Mouse (Mus musculus): ENCODE measurements around the gene Mest. TPM values are rescaled to one million over a fixed set of nuclear protein-coding genes. Genes with fewer than 3 reads are reported as not detected.

Mest gene
- total RNA-seq, 4 experiments from 2014 or later, result 3.2 to 9.2 (median 7.6) TPM

DNA sequence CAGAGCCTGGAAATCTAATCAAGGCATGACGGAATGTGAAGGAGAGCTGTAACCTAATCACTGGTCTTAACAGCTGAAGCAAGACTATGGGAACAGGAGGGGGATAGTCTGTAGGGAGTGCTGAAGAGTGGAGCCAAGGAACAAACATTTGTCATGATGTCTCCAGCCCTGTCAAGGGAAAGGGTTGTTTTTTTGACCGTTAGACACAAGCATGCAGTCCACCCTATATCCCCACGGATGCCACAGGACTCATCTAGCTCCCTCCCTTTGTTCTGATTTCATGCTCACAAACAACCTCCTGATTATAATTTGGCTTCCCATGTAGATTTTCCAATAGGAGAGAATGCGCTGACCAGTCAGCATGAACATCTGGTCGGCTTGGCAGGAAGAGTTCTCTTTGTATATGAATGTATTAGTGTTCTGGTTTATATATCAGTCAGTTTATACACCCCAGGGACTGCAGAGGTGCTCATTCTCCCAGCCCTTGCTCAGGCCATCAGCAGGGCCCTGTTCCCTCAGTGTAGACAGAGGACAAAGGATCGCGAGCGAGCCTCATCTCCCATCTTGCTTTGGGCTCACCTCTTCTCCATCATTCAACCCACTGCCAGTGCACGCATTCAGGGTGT, 19.3 kb upstream of the Mest start:
- DNase-seq (ENCODE audit: low spot score), result no peak

DNA sequence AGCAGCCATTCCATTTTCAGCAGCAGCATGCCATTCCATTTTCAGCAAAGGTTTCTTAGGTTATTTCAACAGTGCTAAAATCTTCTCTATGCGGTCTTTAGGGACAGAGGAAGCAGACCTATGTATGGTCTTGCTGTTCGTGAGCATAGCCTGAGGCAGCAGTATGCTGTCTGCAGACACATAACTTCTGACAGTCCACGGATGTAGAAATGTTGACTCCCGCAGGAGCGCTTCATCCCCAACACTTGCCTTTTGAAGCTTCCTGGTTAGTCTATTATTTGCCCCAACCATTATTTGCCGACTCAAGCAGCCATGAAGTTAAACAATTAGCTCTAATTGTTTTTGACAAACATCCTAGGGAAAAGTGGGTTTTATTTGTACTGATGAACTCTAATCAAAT, 14.2 kb upstream of the Mest start:
- DNase-seq (ENCODE audit: low spot score), result no peak

DNA sequence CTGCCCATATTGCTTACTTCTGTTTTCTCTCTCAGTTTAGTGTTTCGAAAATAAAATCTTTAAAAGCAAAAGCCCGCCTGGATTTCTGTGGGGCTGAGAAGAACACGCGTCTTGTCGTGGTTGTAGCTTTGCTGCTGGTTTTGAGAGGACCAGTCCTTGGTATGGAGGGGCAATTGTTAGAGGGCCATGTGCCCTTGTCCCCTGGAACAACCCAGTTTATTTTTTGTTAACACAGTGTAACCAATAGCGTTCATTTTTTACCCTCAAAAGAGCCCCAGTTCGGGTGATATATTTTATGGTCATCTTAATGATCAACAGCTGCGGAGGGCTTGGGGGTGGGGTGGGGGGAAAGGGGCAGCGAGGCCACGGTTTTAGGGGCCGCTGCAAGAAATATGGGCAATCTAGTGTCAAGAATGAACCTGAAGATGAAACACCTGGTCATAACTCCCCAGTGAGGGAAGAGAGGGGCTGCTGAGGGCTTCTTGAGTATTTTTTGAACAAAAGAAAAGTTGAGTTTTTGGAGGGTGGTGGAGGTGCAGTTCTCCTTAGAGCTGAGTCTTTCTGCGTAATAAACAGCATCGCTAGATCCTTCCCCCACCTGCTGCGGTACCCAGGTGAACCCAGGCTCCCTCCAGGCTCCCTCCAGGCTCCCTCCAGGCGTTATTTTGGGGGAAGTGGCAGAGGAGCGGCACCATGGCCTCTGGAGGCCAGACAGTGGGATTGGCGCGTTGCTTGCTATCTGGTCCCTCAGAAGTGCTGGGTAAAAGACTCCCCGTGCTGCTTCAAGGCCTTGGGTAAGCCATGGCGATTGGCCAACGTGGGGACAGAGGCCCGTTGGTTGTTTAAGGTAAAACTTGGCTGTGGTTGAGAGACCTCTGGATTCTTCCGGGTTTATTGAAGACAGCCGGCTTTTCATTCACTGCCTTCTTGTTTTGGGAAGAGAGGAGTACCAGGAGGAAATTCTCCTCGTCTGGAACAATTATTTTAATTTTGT, 12.7 kb upstream of the Mest start:
- no peak for DNase-seq (ENCODE audit: low spot score)

DNA sequence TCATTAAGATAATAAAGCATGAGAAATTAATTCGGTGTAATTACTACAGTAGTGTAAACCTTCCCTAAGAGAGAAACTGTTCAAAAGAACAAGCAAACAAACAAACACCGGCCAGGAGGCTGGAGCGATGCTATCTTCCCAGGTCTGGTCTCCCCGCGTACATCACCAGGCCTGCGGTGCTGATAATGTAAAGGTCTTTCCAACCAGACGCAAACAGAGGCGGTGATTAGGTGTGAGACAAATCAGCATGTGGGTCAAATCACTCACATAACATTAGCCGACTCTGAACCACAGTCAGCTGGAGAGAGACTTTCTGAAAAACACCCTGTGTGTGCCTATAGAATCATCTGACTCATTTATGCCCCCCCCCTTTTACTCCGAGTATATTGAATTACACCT, 12.0 kb upstream of the Mest start:
- no peak for DNase-seq (ENCODE audit: low spot score)

DNA sequence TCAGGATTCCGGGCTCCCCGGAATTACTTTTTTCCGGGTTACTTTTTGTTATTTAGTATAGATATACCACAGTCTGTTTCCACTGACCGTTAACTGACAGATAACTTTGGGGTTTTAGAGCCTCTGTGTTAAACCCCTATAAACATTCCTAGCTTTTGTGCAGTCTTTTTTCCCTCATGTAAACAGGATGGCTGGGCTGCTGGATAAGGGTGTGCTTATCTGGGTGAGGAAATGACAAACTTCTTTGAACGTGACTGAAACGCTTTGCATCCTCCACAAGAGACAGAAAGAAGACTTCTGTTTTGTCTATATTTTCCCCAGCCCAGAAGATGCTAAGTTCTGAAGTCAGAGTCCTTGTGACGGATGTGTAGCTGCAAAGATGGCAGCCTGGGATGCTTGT, 10.9 kb upstream of the Mest start:
- DNase-seq (ENCODE audit: low spot score), result no peak

DNA sequence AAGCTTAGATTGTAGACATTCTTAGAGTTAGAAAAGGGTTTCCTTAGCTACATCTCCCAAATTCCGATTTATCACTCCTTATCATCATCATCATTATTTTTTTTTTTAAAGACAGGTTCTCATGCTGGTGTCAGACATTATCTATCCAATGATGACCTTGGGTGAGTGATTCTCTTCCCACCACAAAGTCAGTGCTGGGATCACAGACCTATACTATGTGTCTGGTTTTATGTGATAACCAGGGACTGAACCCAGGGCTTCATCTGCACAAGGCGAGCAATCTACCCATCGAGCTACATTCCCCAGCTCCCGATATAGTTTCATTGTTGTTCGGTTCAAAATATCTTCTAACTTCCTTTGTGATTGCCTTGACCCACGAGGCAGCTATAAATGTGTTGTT, 9.9 kb upstream of the Mest start:
- DNase-seq (ENCODE audit: low spot score), result no peak

DNA sequence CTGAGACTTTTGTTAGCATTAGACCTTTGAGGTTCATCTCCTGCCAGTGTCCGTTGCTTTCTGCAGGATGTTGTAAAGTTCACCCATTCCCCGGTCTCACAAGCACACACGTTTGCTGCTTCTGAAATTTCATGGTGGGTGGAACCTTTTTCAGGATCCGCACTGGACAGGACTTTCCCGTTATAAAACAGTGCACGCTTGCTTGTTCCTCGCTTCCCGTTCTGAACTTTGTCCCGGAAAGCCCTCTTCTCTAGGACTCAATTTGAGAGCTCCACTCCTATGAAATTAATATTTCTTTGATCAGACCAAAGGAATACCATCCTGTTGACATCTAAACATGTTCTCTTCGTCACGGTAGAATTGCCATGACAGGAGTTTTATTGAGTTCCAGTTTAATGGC, 9.5 kb upstream of the Mest start:
- DNase-seq (ENCODE audit: low spot score), result no peak

DNA sequence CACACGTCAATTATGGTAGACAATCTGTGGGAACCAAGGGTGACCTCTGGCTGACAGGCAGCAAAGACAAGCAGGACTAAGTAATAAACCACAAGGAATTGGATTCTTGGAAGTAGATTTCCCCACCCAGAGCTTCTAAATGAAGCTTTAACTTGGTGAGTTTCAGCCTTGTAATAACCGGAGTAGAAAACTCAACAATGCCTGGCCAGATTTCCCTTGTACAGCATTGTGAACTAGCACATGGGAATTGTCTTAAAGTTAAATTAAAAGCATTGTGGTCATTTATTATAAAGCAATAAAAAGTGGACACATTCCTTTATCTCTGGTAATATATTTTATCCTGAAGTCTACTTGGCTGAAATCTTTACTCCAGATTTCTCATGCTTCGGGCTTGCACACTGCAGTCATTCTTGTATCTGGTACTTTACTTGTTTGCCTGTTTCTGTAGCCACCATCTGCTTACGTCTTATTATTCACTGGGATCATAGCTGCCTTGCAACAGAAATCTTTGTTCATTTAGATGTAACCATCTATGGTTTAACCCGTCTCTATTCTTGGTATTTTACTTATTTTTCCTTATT, 8.4 kb upstream of the Mest start:
- no peak for DNase-seq (ENCODE audit: low spot score)

DNA sequence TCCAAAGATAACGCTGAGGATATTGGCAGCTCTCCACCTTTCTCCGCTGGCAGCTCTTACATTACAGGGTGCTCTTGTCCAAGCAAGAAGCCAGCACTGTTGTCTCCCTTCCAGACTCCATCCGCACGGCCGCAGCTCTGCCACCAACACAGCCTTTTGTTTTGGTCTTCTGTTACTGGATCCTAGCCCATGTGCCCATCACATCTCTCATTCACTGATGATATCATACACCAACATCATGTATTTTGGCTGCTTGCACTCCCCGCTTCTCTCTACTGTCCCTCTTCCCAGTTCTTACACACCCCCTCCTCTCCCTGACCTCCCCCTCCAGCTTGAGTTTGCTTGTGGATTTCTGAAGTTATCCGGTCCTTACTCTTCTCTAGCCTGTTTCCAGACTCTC, 6.6 kb upstream of the Mest start:
- no peak for DNase-seq (ENCODE audit: low spot score)

DNA sequence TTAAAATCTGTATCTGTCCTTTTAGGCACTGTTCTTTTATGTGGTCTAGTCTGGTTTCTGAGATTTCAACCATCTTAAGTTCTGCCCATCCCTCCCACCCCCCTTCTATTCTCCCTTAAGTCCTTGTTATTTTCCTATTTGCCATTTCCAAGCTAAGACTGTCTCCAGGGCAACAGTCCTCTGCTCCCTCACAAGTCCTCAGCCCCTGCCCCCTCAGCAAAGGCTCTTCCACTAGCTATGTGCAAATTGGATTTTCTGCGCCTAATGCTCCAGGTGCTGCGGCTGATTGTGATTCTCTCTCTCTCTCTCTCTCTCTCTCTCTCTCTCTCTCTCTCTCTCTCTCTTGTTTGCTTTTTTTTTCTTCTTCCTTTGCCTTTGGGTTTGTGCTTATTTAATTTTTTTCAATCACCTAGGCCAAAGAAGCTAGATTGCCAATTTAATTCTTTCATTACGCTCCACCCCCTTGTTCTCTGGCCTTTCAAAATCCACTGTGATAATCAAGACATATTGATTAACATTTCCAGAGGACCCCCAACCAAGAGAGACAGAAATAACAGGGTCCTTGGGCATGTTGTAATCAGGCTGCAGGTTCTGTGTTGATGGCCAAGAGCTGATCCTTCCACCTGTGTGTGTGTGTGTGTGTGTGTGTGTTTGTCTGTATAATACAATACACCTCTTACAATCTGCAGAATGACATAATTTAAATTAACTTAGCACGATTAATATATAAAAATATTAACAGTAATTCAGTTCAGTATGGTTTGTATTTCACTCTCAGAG, 772 bp upstream of the Mest start:
- no peak for DNase-seq (ENCODE audit: low spot score)

DNA sequence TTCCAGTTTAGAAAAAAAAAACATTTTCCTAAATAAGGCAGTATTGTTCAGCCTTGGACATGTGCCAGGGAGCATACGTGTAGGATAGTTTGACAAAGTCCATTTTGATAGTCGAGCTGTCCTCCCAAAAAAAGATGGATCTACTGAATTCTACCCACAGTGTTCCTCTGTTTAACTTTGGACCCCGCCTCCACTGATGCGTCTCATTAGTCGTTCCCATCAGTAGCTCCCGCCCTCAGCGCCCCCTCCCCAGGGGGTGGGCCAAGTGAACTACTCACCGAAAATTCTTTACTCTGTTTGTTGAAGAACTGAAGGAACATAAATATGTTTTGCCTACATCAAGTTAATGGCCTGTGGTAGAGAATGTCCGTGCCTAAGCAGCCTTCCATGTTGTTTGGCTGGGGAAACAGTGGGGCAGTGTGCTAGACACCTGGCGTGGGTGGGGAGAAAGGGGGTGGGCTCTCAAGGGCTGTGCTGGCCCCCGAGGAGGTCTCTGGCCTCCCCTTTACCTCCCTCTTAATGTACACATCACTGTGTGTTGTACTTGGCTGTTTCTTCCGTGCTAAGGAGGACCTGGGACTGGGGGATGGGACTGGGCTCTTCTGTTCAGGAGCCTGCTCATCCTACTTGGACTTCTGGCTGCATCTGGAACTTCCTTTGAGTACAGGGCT, 7.1 kb downstream of the Mest start:
- no peak for DNase-seq (ENCODE audit: low spot score)

DNA sequence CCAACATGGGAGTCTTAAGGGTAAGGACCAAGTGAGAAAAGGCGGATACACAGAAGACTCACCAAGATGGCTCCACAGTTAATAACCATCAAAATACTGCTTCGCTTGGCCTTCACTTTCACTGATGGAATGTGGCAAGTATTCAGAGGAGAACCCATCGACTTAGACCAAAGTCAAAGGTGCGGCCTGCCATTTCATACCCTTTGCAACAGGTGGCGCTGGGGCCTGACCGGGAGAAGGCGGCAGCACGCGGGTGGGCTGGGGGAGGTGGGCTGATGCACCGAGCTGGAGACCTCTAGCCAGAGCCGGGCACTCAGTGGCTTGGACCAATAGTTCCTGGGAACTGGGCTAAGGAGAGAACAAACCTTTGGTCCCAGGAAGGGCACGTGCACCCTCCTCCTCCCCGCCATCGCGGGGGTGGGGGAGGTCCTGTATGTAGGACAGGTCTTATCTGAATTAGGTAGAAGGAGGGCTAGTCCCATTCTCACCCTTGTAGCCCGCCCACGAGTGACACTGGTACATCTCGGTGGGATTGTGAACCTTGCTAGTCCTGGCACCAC, 9.3 kb downstream of the Mest start:
- DNase-seq (ENCODE audit: low spot score), result no peak

DNA sequence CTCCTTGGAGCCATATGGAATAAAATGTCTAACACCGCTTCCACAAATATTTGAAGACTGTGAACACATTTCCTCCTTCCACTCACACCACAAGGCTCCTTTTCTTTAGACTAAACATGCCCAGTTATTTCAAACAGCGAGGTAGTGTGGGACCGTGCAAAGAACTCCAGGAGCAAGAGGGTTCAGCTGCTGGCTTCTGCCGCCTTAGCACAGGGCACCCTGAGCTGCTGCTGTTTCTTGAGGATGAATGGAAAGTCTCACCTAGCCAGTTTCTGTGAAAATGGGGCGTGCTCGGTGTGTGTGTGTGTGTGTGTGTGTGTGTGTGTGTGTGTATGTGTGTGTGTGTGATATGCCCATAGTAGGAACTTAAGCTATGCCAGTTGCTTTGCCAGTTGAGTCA, 11.1 kb downstream of the Mest start:
- DNase-seq (ENCODE audit: low spot score), result no peak

DNA sequence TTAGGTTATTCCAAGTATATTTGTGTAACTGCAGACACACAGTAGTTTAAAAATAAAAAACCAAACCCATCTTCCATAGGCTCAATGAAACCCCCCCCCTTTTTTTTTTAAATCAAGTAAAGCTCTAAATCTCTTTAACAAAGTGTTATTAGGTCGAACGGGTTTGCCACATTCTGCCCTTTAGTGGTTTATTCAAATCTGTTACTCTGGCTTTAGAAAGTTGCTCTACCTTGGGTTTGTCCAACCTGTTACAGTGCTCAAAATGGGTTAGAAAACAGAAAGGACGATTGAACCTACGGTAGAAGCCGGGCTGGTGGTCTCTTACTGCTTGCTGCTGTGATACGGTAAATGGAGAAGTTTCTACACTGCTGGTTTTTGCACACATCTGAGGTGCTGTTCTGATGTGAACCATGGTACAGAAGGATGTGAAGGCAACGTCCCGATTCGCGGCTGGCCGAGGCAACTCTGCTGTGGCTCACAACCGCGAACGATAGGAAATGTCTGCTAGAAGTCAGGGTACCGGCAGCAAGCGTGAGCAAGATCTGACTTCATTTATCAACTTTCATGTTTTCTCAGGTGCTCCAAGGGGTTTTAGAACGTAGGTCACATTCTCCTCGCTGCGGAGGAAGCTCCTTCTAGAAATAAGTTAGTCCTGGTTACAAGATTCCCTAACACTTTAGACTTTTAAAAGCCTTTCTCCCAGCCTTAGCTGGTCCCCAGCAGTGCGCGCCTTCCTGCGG, 11.8 kb downstream of the Mest start:
- DNase-seq (ENCODE audit: low spot score), result peak; percentile 4

DNA sequence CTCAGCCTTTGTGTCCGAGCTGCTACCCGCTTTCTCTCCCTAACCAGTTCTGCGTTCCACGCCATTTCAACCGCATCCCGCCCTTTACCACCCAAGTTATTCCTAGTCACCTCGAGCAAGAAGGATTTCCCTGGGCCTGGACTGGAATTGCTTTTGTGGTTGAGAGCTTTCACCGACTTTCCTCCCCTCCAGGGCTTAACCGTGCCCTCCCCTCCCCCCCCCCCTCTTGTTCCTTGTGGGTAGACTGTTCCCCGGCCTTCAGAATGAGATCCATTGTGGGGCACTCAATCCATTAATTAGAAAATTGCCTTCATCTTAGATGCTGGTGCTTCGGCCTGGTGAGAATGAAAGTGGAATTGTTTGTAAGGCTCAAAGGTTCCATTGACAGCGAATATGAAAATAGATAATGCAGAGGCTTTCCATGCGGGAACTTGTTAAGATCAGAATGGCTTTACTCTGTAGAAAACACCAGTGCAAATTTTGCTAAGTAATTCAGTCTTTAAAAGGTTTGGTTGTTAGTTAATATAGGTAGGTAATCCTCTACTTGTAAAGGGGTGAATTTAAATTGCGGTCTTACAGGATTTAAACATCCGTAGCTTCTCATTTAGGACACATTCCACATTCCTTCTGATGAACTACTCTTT, 12.5 kb downstream of the Mest start:
- DNase-seq (ENCODE audit: low spot score), result peak; percentile 9

DNA sequence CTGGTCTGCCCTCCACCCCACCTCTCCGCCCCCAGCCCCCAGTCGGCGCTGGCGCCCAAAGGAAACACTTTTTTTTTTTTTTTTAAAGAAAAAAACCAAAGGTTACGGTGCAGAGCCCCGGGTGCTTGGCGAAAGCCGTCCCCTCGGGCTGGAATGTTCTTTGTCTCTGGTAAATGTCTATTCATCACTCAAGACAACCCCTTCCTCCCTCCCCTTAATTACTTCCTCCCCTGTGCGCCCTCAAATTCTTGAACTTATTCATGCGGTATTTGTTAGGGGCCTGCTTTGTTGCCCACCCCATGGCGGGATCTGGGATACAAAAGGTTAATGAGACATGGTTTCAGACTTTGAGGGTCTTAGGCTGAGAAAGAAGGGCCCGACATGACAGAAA, 13.0 kb downstream of the Mest start:
- no peak for DNase-seq (ENCODE audit: low spot score)

DNA sequence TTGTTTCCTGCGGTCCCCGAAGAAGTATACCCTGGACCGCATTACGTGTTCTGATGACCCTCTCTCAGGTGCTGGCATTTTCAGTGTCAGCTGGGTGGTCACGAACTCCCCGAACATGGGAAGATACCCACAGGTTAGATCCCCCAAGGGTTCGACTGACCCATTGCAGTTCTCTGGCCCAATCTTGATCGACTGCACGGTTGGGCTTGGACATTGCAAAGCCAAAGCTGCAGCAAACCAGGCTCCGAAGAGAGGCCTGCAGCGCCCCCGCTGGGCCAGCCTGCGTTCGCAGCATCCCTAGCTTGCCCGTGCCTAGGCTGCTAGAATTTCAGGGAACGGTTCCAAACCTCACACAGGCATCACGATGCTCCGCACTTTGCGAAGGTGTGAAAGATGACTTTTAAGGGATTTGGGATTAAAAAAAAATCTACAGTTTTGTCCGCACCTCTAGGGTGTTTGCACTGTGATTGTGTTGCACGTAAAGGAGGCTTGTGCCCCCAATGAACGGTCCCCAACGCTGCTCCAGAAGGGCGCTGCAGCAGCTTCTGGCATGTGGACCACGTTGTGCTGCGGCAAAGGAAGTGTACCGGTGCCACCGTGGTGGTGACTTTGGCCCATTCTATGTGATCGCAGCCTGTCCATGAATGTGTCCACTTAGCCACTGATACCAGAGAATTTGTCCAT, 13.7 kb downstream of the Mest start:
- peak; percentile 66 for DNase-seq (ENCODE audit: low spot score)

DNA sequence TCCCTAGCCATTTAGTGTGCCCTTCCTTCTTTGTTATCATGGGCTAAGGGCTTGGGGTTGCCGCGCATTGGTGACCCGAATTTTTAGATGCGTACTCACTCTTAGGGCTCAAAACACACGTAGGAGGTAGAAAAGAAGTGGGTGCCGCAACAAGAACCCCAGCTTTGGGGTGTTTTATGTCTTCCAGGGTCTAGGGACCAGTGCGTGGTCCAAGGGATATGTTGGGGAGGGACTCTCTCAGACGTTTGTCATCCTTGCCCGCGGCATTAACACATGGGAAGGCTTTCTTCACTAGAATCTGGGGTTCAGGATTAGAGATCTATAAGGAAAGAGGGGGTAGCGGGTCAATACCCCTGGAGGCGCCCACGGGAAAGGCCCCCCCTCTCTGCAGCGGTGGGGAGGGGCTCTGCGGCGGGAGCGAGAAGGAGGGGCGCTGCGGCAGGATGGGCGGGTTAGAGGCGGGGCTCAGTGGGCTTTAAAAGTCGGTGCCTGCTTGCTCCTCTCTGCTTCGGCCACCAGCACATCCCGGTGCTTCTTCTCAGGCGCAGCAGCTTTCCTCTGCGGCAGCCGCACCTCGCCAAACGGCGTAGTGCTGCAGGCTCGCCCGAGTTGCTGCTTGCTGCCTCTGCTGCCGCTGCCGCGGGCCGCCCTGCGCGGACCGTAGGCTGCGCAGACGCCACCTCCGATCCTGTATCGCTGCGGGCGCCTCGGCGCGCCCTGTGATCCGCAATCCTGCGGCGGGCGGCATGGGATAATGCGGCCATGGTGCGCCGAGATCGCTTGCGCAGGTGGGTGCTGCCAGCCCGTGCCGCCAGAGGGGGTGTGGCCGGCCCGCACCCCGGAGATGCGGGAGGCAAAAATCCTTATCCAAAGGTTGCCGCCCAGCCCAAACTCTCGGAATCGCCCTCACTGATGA, 14.5 kb downstream of the Mest start:
- DNase-seq (ENCODE audit: low spot score), result peak; percentile 62

Data from heart, adult 8-10 months (tissue).